Mouse (Mus musculus) midbrain, embryonic 12.5 days (tissue): ENCODE results near the gene Rere. TPM values are rescaled to one million over a fixed set of nuclear protein-coding genes. Genes with fewer than 3 reads are reported as not detected.

ENCODE experiments used
- ATAC-seq: fragments of 200-750 bp; cut with Nextera tagmentation; 2 replicates; pipeline ENCODE4 v1.8.0; 2017; ENCODE audit warnings: low read depth, moderate TSS enrichment, moderate library complexity; ENCODE audit not compliant: low FRiP score
- H3K27ac ChIP-seq: fragments of 300-500 bp; sonication (generic); replicated peaks from 2 replicates; pipeline ENCODE4 v1.5.1; 2016; ENCODE audit warnings: mild to moderate bottlenecking
- H3K27me3 ChIP-seq: fragments of 300-500 bp; sonication (generic); 2 replicates; pipeline ENCODE4 v1.6.1; 2016; ENCODE audit warnings: mild to moderate bottlenecking
- H3K36me3 ChIP-seq: fragments of 300-500 bp; sonication (generic); 2 replicates; pipeline ENCODE4 v1.6.1; 2016
- H3K4me1 ChIP-seq: fragments of 300-500 bp; sonication (generic); 2 replicates; pipeline ENCODE4 v1.6.1; 2016
- H3K4me2 ChIP-seq: fragments of 300-500 bp; sonication (generic); replicated peaks from 2 replicates; pipeline ENCODE4 v1.6.1; 2016; ENCODE audit warnings: mild to moderate bottlenecking, moderate library complexity
- H3K4me3 ChIP-seq: fragments of 300-500 bp; sonication (generic); 2 replicates; pipeline ENCODE4 v1.5.1; 2016; ENCODE audit warnings: mild to moderate bottlenecking
- H3K9ac ChIP-seq: fragments of 300-500 bp; sonication (generic); replicated peaks from 2 replicates; pipeline ENCODE4 v1.6.1; 2016; ENCODE audit warnings: mild to moderate bottlenecking, moderate library complexity
- H3K9me3 ChIP-seq: fragments of 300-500 bp; sonication (generic); 2 replicates; pipeline ENCODE4 v1.6.1; 2016; ENCODE audit warnings: mild to moderate bottlenecking
- WGBS: fragments of 180-500 bp; shearing (Covaris S2); methylation state at CpG from one replicate; pipeline ENCODE4 v1.1.7; 2016; 5-methylcytosine and 5-hydroxymethylcytosine counted together
- polyA plus RNA-seq: library from polyadenylated mRNA; unstranded; fragments of >200 nt; fragmentation: Nextera tagmentation; extraction: Ambion mirVana; gene quantifications from 2 replicates; pipeline ENCODE4 v1.2.1, GENCODE M21; 2016

Gene Rere
- polyA plus RNA-seq, 1 experiment from 2014 or later: 50.7 TPM

DNA sequence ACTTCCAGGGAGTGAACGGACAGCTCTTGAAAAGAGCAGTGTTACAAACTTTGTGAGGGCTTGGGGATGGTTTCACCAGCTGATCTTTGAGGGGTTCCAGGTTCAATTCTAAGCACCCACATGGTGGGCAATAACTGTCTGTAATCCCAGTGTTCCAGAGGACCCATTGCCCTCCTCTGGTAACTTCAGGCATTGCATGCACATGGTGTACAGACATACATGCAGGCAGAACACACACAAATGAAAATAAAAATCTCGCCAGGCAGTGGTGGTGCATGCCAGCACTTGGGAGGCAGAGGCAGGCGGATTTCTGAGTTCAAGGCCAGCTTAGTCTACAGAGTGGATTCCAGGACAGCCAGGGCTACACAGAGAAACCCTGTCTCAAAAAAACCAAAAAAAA lies 10.5 kb downstream of the Rere start:
- 99% methylated on average over 3 of the region's 3 CpGs for WGBS
- ATAC-seq: no peak
- H3K9ac ChIP-seq: no peak overlapping the region

DNA sequence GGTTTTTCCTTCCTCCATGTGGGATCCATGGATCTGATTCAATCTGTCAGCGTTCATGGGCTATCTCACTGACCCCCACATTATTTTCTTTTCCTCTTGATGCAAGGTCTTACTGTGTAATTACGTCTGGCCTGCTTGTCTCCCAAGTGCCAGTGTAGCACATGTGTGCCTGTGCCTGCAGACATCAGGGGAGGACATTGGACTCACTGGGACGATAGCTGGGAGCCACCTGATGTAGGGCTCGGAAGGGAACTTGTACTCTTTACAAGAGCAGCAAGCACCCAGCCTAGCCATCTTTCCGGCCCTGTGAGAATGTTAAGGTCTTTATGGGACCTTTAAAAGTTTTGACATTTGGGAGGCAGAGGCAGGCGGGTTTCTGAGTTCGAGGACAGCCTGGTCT lies 13.4 kb downstream of the Rere start:
- Histone ChIP-seq H3K27ac (no peak overlapping the region), H3K4me1 (no peaks in the 10 kb centered on the region; the same call in 1 of the 2 replicates), H3K27me3 (no peaks in the 10 kb centered on the region), H3K36me3 (peaks cover 14% of the 10 kb centered on the region), H3K9ac (no peak overlapping the region), H3K4me2 (no peak overlapping the region), H3K9me3 (0 out of 2 replicates have a peak, but pooled peaks cover 6% of the 10 kb centered on the region), H3K4me3 (no peak overlapping the region)
- WGBS: 96% methylated on average over 7 of the region's 7 CpGs
- no peak for ATAC-seq

More for the DNA sequence above, 10.5 kb downstream of the Rere start:
- Histone ChIP-seq H3K27me3 (no peaks in the 10 kb centered on the region), H3K4me3 (no peak overlapping the region), H3K4me2 (no peak overlapping the region), H3K4me1 (peaks cover 12% of the 10 kb centered on the region), H3K27ac (no peak overlapping the region), H3K9me3 (0 out of 2 replicates have a peak, but pooled peaks cover 6% of the 10 kb centered on the region), H3K36me3 (peaks cover 14% of the 10 kb centered on the region)

DNA sequence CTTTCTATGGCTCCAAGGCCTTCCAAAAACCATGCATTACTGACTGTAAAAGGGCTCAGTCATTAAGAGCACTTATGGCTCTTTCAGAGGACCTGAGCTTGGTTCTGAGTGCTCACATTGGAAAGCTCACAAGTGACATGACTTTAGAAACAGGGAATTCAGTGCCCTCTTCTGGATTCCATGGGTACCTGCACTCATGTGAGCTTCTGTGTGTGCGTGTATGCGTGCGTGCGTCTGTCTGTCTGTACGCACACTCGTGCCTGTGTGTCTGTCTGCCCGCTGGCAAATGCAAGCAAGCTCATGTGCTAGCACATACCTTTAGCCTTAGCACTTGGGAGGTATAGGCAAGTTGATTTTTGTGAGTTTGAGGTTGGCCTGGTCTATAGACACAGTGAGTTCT lies 14.5 kb downstream of the Rere start:
- no peak for ATAC-seq

DNA sequence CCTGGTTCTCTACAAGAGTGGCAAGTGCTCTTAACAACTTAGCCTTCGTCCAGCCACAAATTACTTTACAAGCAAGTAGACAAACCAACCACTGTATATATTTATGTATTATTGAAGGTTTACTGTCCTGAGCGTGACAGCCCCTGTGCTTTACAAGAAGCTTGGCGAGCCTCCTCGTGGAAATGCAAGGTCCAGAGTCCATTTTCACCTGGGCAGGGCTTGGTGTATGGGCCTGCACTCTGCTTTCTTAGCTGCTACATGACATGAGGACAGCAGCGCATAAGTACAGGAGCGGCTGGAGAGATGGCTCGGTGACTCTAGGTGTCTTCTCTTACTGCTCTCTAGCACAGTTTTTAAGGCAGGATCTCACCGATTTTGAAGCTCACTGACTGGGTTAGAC lies 21.3 kb downstream of the Rere start:
- H3K27ac ChIP-seq: no peak overlapping the region
- no peak overlapping the region for H3K4me3 ChIP-seq
- 95% methylated on average over 8 of the region's 8 CpGs for WGBS
- H3K9ac ChIP-seq: no peak overlapping the region
- no peak overlapping the region for H3K4me2 ChIP-seq
- no peak for ATAC-seq
- H3K27me3 ChIP-seq: no peaks in the 10 kb centered on the region
- H3K4me1 ChIP-seq: peaks cover 7% of the 10 kb centered on the region; the same call in 1 of the 2 replicates
- H3K9me3 ChIP-seq: no peaks in the 10 kb centered on the region
- H3K36me3 ChIP-seq: no peaks in the 10 kb centered on the region

More for the DNA sequence above, 14.5 kb downstream of the Rere start:
- 97% methylated on average over 7 of the region's 7 CpGs for WGBS
- no peaks in the 10 kb centered on the region; the same call in 1 of the 2 replicates for H3K4me1 ChIP-seq
- no peak overlapping the region for H3K9ac ChIP-seq
- 0 out of 2 replicates have a peak, but pooled peaks cover 6% of the 10 kb centered on the region for H3K9me3 ChIP-seq
- peaks cover 7% of the 10 kb centered on the region for H3K36me3 ChIP-seq
- H3K4me3 ChIP-seq: no peak overlapping the region
- H3K27me3 ChIP-seq: no peaks in the 10 kb centered on the region
- no peak overlapping the region for H3K27ac ChIP-seq
- H3K4me2 ChIP-seq: no peak overlapping the region

DNA sequence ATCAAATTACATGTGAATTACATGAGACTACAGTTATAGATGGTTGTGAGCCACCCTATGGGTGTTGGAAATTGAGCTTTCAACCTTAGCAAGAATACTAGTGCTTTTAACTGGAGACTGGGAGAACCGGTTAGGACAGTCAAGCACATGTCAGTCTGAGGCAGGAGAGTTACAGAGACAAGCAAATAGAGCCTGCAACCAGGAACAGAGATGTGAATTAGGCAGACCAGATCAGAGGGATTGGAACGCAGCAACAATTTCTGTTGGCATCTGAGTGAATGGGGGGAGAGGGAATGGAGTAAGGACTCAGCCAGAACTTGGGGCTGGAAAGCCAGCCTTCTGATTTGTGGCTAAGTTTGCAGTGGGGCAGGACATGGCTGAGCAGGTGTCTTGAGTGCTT lies 25.3 kb downstream of the Rere start:
- H3K36me3 ChIP-seq: no peaks in the 10 kb centered on the region
- no peak overlapping the region for H3K9ac ChIP-seq
- ATAC-seq: no peak
- no peak overlapping the region for H3K27ac ChIP-seq
- no peaks in the 10 kb centered on the region for H3K9me3 ChIP-seq
- peaks cover 17% of the 10 kb centered on the region for H3K4me1 ChIP-seq
- 69% methylated on average over 2 of the region's 2 CpGs for WGBS
- H3K4me2 ChIP-seq: no peak overlapping the region
- H3K27me3 ChIP-seq: no peaks in the 10 kb centered on the region
- no peak overlapping the region for H3K4me3 ChIP-seq

DNA sequence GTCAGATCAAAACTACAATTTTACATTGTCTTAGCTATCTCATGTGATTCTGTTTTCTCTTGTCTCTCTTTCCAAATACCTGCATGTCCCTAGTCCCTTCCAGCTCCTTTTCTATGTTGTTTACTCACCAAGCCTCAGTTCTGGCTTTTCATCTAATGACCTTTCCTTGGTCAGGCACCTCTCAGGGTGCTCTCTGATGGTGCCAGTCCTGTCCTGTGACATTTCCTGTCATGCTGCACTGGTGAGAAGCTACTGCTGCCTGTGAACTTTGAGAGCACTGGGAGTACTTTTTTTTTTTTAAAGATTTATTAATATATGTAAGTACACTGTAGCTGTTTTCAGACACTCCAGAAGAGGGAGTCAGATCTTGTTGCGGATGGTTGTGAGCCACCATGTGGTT lies 25.8 kb downstream of the Rere start:
- 93% methylated on average over 1 of the region's 1 CpGs for WGBS
- no peak overlapping the region for H3K4me3 ChIP-seq
- H3K27ac ChIP-seq: no peak overlapping the region
- no peak for ATAC-seq
- no peak overlapping the region for H3K9ac ChIP-seq
- H3K9me3 ChIP-seq: no peaks in the 10 kb centered on the region
- peaks cover 18% of the 10 kb centered on the region for H3K4me1 ChIP-seq
- H3K36me3 ChIP-seq: no peaks in the 10 kb centered on the region
- H3K4me2 ChIP-seq: no peak overlapping the region
- H3K27me3 ChIP-seq: no peaks in the 10 kb centered on the region

DNA sequence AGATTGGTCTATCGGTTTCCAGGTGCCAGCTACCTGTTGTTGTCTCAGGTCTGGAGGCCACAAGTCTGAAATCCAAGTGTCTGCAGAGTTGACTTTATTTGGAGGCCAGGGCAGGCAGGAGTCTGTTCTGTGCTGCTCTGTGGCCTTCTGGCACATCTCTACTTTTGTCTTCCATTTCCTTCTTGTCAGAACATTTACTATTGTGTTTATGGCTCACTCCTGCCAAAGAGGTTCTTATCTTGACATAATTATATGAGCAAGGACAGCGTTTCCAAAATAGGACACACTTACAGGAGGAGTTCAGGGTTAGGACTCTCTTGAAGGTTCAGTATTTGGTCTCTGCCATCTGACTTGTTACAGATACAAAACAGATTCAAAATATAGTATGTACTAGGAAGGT lies 30.0 kb downstream of the Rere start:
- H3K4me3 ChIP-seq: no peak overlapping the region
- H3K27me3 ChIP-seq: no peaks in the 10 kb centered on the region
- no peak overlapping the region for H3K9ac ChIP-seq
- WGBS: 93% methylated on average over 2 of the region's 2 CpGs
- ATAC-seq: no peak
- peaks cover 20% of the 10 kb centered on the region for H3K4me1 ChIP-seq
- H3K36me3 ChIP-seq: no peaks in the 10 kb centered on the region
- H3K9me3 ChIP-seq: no peaks in the 10 kb centered on the region
- H3K27ac ChIP-seq: no peak overlapping the region
- no peak overlapping the region for H3K4me2 ChIP-seq

DNA sequence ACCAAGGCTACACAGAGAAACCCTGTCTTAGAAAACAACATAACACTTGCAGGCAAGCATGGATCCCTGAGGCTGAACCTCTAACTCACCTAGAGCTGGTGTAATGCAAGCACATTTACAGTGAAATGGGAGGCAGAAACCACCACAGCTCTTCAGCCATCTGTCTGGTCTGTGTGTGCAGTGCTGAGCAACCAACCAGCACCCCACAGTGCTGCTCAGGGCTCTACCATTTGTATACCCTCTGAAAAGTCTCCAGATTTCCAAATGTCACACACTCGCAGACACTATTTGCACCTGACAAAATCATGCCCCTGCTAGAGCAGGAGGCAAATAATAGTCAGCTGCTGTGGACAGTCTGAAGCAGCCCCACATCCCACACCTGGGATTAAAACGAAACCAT lies 31.2 kb downstream of the Rere start:
- H3K4me3 ChIP-seq: no peak overlapping the region
- no peak overlapping the region for H3K4me2 ChIP-seq
- no peak for ATAC-seq
- H3K9ac ChIP-seq: no peak overlapping the region
- no peaks in the 10 kb centered on the region for H3K27me3 ChIP-seq
- H3K4me1 ChIP-seq: peaks cover 16% of the 10 kb centered on the region
- no peaks in the 10 kb centered on the region for H3K36me3 ChIP-seq
- 96% methylated on average over 2 of the region's 2 CpGs for WGBS
- no peak overlapping the region for H3K27ac ChIP-seq
- no peaks in the 10 kb centered on the region for H3K9me3 ChIP-seq

DNA sequence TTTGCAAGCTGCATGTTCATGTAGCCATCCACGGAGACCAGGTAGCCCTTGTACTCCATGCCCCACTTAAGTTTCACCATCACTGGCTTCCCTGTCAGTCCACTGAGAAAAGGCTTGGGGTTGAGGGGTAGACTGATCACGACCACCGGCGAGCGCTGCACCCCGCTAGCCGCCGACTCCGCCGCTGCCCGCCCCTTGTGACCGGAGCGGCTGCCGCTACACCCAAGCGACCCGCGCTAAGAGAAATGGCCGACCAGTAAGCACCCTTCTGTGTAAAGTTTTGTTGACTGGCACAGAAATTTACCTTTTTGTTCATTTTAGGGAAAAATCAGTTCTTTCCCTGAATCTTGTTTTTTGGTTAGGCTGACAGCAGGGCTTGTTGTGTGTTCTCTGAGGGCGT lies 33.9 kb downstream of the Rere start:
- ATAC-seq: no peak
- Histone ChIP-seq H3K36me3 (no peaks in the 10 kb centered on the region), H3K27ac (no peak overlapping the region), H3K9me3 (no peaks in the 10 kb centered on the region), H3K4me3 (no peak overlapping the region), H3K4me1 (peaks cover 24% of the 10 kb centered on the region), H3K4me2 (no peak overlapping the region), H3K9ac (no peak overlapping the region), H3K27me3 (no peaks in the 10 kb centered on the region)
- WGBS: 97% methylated on average over 19 of the region's 19 CpGs

DNA sequence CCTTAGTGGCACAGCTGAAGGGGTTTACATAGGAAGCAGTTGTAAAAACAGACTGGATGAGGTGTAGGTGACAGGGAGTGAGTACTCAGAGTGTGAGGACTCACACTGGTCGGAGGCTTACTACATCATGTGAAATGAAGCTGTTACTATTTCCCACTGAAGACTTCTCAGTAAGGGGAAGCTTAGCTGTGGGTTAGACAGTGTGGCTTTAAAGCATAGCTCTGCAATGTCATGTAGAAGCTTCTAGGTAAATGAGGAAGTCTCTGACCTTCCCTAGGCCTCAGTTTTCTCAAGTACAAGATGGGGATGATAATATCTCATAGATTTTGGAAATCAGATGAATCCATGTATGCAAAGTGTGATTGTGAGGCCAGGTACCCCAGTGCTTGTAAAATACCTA lies 35.1 kb downstream of the Rere start:
- Histone ChIP-seq H3K4me3 (no peak overlapping the region), H3K4me1 (peaks cover 19% of the 10 kb centered on the region), H3K36me3 (no peaks in the 10 kb centered on the region), H3K27ac (no peak overlapping the region), H3K9me3 (no peaks in the 10 kb centered on the region), H3K27me3 (no peaks in the 10 kb centered on the region), H3K4me2 (no peak overlapping the region), H3K9ac (no peak overlapping the region)
- 90% methylated on average over 1 of the region's 1 CpGs for WGBS
- ATAC-seq: no peak

DNA sequence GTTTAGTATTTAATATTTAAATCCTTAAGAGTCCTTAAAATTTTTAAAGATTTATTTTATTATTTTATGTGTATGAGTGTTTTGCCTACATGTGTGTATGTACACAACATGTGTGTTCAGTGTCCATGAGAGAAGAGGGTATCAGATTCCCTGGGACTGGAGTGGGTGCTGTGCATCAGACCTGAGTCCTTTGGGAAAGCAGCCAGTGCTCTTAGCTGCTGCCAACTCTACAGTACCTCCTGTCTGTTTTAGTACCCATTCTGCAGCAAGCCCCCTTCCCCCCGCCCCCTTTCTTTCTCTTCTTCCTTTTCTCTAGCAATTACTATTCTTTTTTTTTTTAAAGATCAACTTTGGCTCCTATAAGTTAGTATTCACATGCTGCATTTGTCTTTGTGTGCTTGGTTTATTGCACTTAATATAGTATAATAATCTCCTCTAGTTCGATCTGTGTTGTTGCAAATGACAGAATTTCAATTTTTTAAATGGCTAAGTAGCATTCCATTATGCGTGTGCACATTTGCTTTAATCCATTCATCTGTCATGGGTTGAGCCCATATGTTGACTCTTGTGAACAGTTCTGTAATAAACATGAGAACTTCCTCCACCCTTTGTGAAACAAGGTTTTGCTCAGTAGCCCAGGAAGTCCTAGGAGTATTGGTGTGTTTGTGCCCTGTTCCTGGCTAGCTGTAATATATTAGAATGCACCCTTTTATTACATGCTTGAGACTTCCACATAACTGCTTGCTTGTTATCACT lies 43.8 kb downstream of the Rere start:
- Histone ChIP-seq H3K36me3 (no peaks in the 10 kb centered on the region), H3K27me3 (no peaks in the 10 kb centered on the region), H3K9ac (no peak overlapping the region), H3K27ac (no peak overlapping the region), H3K4me3 (no peak overlapping the region), H3K4me1 (peaks cover under 1% of the 10 kb centered on the region; the same call in 1 of the 2 replicates), H3K4me2 (no peak overlapping the region), H3K9me3 (no peaks in the 10 kb centered on the region)
- ATAC-seq: no peak
- WGBS: 89% methylated on average over 3 of the region's 3 CpGs

DNA sequence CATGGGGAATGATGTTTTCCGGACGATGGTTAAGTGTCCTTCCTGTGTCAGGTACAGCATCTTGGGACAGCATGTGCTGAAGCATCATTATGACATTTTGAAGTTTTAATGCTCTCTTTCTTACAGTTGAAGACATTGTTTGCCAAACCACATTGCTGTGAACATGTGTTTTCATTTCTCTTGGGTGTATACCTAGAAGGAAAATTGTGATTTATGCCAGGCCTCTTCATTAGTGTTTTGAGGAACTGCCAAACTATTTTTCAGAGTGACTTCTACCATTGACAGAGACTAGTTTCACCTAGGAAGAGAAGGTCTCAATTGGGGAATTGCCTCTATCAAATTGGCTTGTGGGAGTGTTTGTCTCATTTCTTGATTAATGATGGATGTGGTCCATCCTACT lies 44.6 kb downstream of the Rere start:
- no peaks in the 10 kb centered on the region for H3K36me3 ChIP-seq
- WGBS: 84% methylated on average over 2 of the region's 2 CpGs
- H3K9me3 ChIP-seq: no peaks in the 10 kb centered on the region
- 0 out of 2 replicates have a peak, but pooled peaks cover 2% of the 10 kb centered on the region for H3K4me1 ChIP-seq
- no peak overlapping the region for H3K4me2 ChIP-seq
- no peak overlapping the region for H3K4me3 ChIP-seq
- no peak overlapping the region for H3K27ac ChIP-seq
- H3K9ac ChIP-seq: no peak overlapping the region
- no peaks in the 10 kb centered on the region for H3K27me3 ChIP-seq
- ATAC-seq: no peak

DNA sequence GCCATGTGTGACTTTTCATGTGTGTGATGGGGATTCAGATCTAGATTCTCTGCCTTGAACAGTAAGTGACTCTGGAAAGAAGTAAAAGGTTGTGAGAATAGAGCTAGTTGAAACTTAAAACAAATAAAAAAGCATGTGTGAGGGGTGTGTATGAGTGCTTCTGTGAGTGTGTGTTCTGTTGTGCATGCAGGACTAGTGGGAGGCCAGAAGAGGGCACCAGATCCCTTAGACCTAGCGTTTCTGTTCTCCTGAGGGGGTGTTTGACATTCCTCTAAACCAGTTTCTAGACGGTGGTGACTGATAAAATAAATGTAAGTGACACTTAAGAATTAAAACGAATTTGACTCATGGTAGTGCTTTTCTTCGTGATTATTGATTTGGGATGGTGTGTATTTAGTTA lies 46.0 kb downstream of the Rere start:
- no peaks in the 10 kb centered on the region for H3K36me3 ChIP-seq
- no peak overlapping the region for H3K9ac ChIP-seq
- no peaks in the 10 kb centered on the region for H3K27me3 ChIP-seq
- no peak overlapping the region for H3K4me2 ChIP-seq
- no peak overlapping the region for H3K27ac ChIP-seq
- no peaks in the 10 kb centered on the region for H3K9me3 ChIP-seq
- no peak for ATAC-seq
- H3K4me1 ChIP-seq: 0 out of 2 replicates have a peak, but pooled peaks cover 3% of the 10 kb centered on the region
- H3K4me3 ChIP-seq: no peak overlapping the region
- WGBS: 81% methylated on average over 4 of the region's 4 CpGs
